Mouse (Mus musculus): ENCODE data around the gene Chpf2. TPM values are rescaled to one million over a fixed set of nuclear protein-coding genes. Genes with fewer than 3 reads are reported as not detected.
A peak's percentile ranks its signal among the peaks of the same experiment; 100 is the strongest.

Chpf2 gene
- polyA plus RNA-seq, 1 experiment from 2014 or later: 10.5 TPM

- Histone ChIP-seq H3K9ac (no peak within 1 kb of the TSS), H3K27me3 (peaks cover 48% of the 10 kb centered on the region)
- WGBS (ENCODE audit: insufficient replicate concordance): 5% methylated on average over 37 of the region's 37 CpGs
Observed at GRCm38 (mm10) chr5:24623986-24624821, 37.7 kb downstream of the Chpf2 start, which contains the start of gene Smarcd3. Gene Smarcd3 (minus strand): TSS chr5:24624411.

GRCm38 (mm10) chr5:24624822-24625120, 38.2 kb downstream of the Chpf2 start:
- no peaks in the 10 kb centered on the region for H3K36me3 ChIP-seq (replicated peaks)
- ATAC-seq (ENCODE audit: insufficient read depth): no peak
- no peaks in the 10 kb centered on the region for H3K4me1 ChIP-seq (replicated peaks)
- H3K9ac ChIP-seq: no peak overlapping the region
- no peak overlapping the region for H3K27ac ChIP-seq (replicated peaks)
- 27% methylated on average over 4 of the region's 4 CpGs for WGBS (ENCODE audit: insufficient replicate concordance)
- no peaks in the 10 kb centered on the region for H3K9me3 ChIP-seq (replicated peaks)
- H3K4me2 ChIP-seq: no peak overlapping the region
- peaks cover 48% of the 10 kb centered on the region for H3K27me3 ChIP-seq
- H3K4me3 ChIP-seq (replicated peaks): no peak overlapping the region

More at GRCm38 (mm10) chr5:24623986-24624821, 37.7 kb downstream of the Chpf2 start, which contains the start of gene Smarcd3:
- Histone ChIP-seq H3K4me1 (replicated peaks) (no peaks in the 10 kb centered on the region), H3K4me2 (peak within 1 kb of the TSS; percentile 59), H3K9me3 (replicated peaks) (no peaks in the 10 kb centered on the region), H3K27ac (replicated peaks) (no peak within 1 kb of the TSS), H3K36me3 (replicated peaks) (no peaks in the 10 kb centered on the region), H3K4me3 (replicated peaks) (peak within 1 kb of the TSS; percentile 29)
- ATAC-seq (ENCODE audit: insufficient read depth): no peak

GRCm38 (mm10) chr5:24629712-24630111, 43.2 kb downstream of the Chpf2 start:
- WGBS (ENCODE audit: insufficient replicate concordance): 30% methylated on average over 3 of the region's 3 CpGs
- H3K4me3 ChIP-seq (replicated peaks): no peak overlapping the region
- no peaks in the 10 kb centered on the region for H3K9me3 ChIP-seq (replicated peaks)

GRCm38 (mm10) chr5:24635093-24635492, 48.6 kb downstream of the Chpf2 start:
- H3K9ac ChIP-seq: no peak overlapping the region
- H3K4me3 ChIP-seq (replicated peaks): no peak overlapping the region
- no peak overlapping the region for H3K4me2 ChIP-seq
- no peaks in the 10 kb centered on the region for H3K36me3 ChIP-seq (replicated peaks)
- no peak overlapping the region for H3K27ac ChIP-seq (replicated peaks)
- H3K4me1 ChIP-seq (replicated peaks): no peaks in the 10 kb centered on the region
- no peaks in the 10 kb centered on the region for H3K9me3 ChIP-seq (replicated peaks)
- no peaks in the 10 kb centered on the region; the same call in 1 of the 2 replicates for H3K27me3 ChIP-seq
- 28% methylated on average over 1 of the region's 1 CpGs for WGBS (ENCODE audit: insufficient replicate concordance)
- ATAC-seq (ENCODE audit: insufficient read depth): no peak

More at GRCm38 (mm10) chr5:24629712-24630111, 43.2 kb downstream of the Chpf2 start:
- Histone ChIP-seq H3K36me3 (replicated peaks) (no peaks in the 10 kb centered on the region), H3K27ac (replicated peaks) (no peak overlapping the region), H3K4me2 (no peak overlapping the region), H3K27me3 (peaks cover 4% of the 10 kb centered on the region), H3K4me1 (replicated peaks) (no peaks in the 10 kb centered on the region), H3K9ac (no peak overlapping the region)
- no peak for ATAC-seq (ENCODE audit: insufficient read depth)

GRCm38 (mm10) chr5:24635526-24636141, 49.1 kb downstream of the Chpf2 start:
- H3K4me1 ChIP-seq (replicated peaks): no peaks in the 10 kb centered on the region
- no peak overlapping the region for H3K9ac ChIP-seq
- no peak overlapping the region for H3K4me3 ChIP-seq (replicated peaks)
- ATAC-seq (ENCODE audit: insufficient read depth): no peak
- no peak overlapping the region for H3K27ac ChIP-seq (replicated peaks)
- H3K4me2 ChIP-seq: no peak overlapping the region
- no peaks in the 10 kb centered on the region for H3K36me3 ChIP-seq (replicated peaks)
- no peaks in the 10 kb centered on the region; the same call in 1 of the 2 replicates for H3K27me3 ChIP-seq
- no peaks in the 10 kb centered on the region for H3K9me3 ChIP-seq (replicated peaks)
- 64% methylated on average over 6 of the region's 6 CpGs for WGBS (ENCODE audit: insufficient replicate concordance)

- ATAC-seq (ENCODE audit: insufficient read depth): no peak
- no peaks in the 10 kb centered on the region for H3K9me3 ChIP-seq (replicated peaks)
- H3K4me3 ChIP-seq (replicated peaks): no peak overlapping the region
- no peak overlapping the region for H3K4me2 ChIP-seq
- H3K4me1 ChIP-seq (replicated peaks): no peaks in the 10 kb centered on the region
- WGBS (ENCODE audit: insufficient replicate concordance): 64% methylated on average over 4 of the region's 4 CpGs
- no peaks in the 10 kb centered on the region for H3K36me3 ChIP-seq (replicated peaks)
- no peaks in the 10 kb centered on the region; the same call in 1 of the 2 replicates for H3K27me3 ChIP-seq
- H3K9ac ChIP-seq: no peak overlapping the region
- no peak overlapping the region for H3K27ac ChIP-seq (replicated peaks)
Observed at GRCm38 (mm10) chr5:24636987-24637386, 50.4 kb downstream of the Chpf2 start.

- ATAC-seq (ENCODE audit: insufficient read depth): no peak
- no peaks in the 10 kb centered on the region for H3K9me3 ChIP-seq (replicated peaks)
- no peaks in the 10 kb centered on the region for H3K36me3 ChIP-seq (replicated peaks)
- no peak overlapping the region for H3K27ac ChIP-seq (replicated peaks)
- no peak overlapping the region for H3K4me2 ChIP-seq
- no peaks in the 10 kb centered on the region for H3K4me1 ChIP-seq (replicated peaks)
- H3K27me3 ChIP-seq: no peaks in the 10 kb centered on the region; the same call in 1 of the 2 replicates
- 26% methylated on average over 6 of the region's 6 CpGs for WGBS (ENCODE audit: insufficient replicate concordance)
- H3K4me3 ChIP-seq (replicated peaks): no peak overlapping the region
- H3K9ac ChIP-seq: no peak overlapping the region
Observed at GRCm38 (mm10) chr5:24638131-24638530, 51.6 kb downstream of the Chpf2 start.

GRCm38 (mm10) chr5:24639081-24639480, 52.5 kb downstream of the Chpf2 start:
- no peaks in the 10 kb centered on the region for H3K9me3 ChIP-seq (replicated peaks)
- WGBS (ENCODE audit: insufficient replicate concordance): 61% methylated on average over 6 of the region's 6 CpGs
- no peaks in the 10 kb centered on the region for H3K4me1 ChIP-seq (replicated peaks)
- H3K27me3 ChIP-seq: no peaks in the 10 kb centered on the region
- H3K9ac ChIP-seq: no peak overlapping the region
- ATAC-seq (ENCODE audit: insufficient read depth): no peak
- no peak overlapping the region for H3K4me3 ChIP-seq (replicated peaks)
- no peak overlapping the region for H3K4me2 ChIP-seq
- H3K27ac ChIP-seq (replicated peaks): no peak overlapping the region
- H3K36me3 ChIP-seq (replicated peaks): no peaks in the 10 kb centered on the region

MicroRNAs encoded within 50 kb of the gene (microRNA counts, 519-probe panel; counts per million panel counts)
- microRNA mmu-miR-671-3p (1,664 counts per million, percentile 12 among the panel's probes with 10 or more counts), microRNA mmu-miR-671-5p (not detected)

Small RNA genes lying within 50 kb of the gene (microRNA-seq; reads per million reads assigned to microRNA genes)
- gene Mir671: 571 reads per million, percentile 71 among the genes with 10 or more reads in this experiment

Other genes starting within 250 kb of the Chpf2 start
- gene Kcnh2, start 235.1 kb upstream of the Chpf2 start, polyA plus RNA-seq (2015; fragmentation: Nextera tagmentation; extraction: Ambion mirVana): 0.35 and 0.68 TPM in 2 replicates
- gene Nos3, start 221.9 kb upstream of the Chpf2 start, polyA plus RNA-seq (2015; fragmentation: Nextera tagmentation; extraction: Ambion mirVana): 2.1 and 2.5 TPM in 2 replicates
- gene Atg9b, start 194.6 kb upstream of the Chpf2 start, polyA plus RNA-seq (2015; fragmentation: Nextera tagmentation; extraction: Ambion mirVana): 0.58 and 2.2 TPM in 2 replicates
- 25.6 and 30.8 TPM in 2 replicates for gene Abcb8, start 193.1 kb upstream of the Chpf2 start, polyA plus RNA-seq (2015; fragmentation: Nextera tagmentation; extraction: Ambion mirVana)
- gene Asic3, start 173.3 kb upstream of the Chpf2 start, polyA plus RNA-seq (2015; fragmentation: Nextera tagmentation; extraction: Ambion mirVana): not detected in 2 replicates
- gene Cdk5, start 163.2 kb upstream of the Chpf2 start, polyA plus RNA-seq (2015; fragmentation: Nextera tagmentation; extraction: Ambion mirVana): 7.7 and 8.8 TPM in 2 replicates
- gene Slc4a2, start 162.9 kb upstream of the Chpf2 start, polyA plus RNA-seq (2015; fragmentation: Nextera tagmentation; extraction: Ambion mirVana): 8.9 and 10.3 TPM in 2 replicates
- gene Fastk, start 141.5 kb upstream of the Chpf2 start, polyA plus RNA-seq (2015; fragmentation: Nextera tagmentation; extraction: Ambion mirVana): 49.3 and 55.5 TPM in 2 replicates
- gene Tmub1, start 138.9 kb upstream of the Chpf2 start, polyA plus RNA-seq (2015; fragmentation: Nextera tagmentation; extraction: Ambion mirVana): 5.1 and 5.5 TPM in 2 replicates
- gene Agap3, start 134.6 kb upstream of the Chpf2 start, polyA plus RNA-seq (2015; fragmentation: Nextera tagmentation; extraction: Ambion mirVana): 11.3 and 14.7 TPM in 2 replicates
- not detected in 2 replicates for gene Gbx1, start 59.5 kb upstream of the Chpf2 start, polyA plus RNA-seq (2015; fragmentation: Nextera tagmentation; extraction: Ambion mirVana)
- gene Asb10, start 45.8 kb upstream of the Chpf2 start, polyA plus RNA-seq (2015; fragmentation: Nextera tagmentation; extraction: Ambion mirVana): 0.07 and 0.12 TPM in 2 replicates
- gene 4931409K22Rik, start 29.9 kb upstream of the Chpf2 start, polyA plus RNA-seq (2015; fragmentation: Nextera tagmentation; extraction: Ambion mirVana): not detected in 2 replicates
- 43.2 and 44.4 TPM in 2 replicates for gene Abcf2, start 9.3 kb upstream of the Chpf2 start, polyA plus RNA-seq (2015; fragmentation: Nextera tagmentation; extraction: Ambion mirVana)
- 1.3 and 1.5 TPM in 2 replicates for gene Smarcd3, start 37.7 kb downstream of the Chpf2 start, polyA plus RNA-seq (2015; fragmentation: Nextera tagmentation; extraction: Ambion mirVana)
- 12.4 and 12.5 TPM in 2 replicates for gene Nub1, start 98.8 kb downstream of the Chpf2 start, polyA plus RNA-seq (2015; fragmentation: Nextera tagmentation; extraction: Ambion mirVana)
- gene Wdr86, start 144.0 kb downstream of the Chpf2 start, polyA plus RNA-seq (2015; fragmentation: Nextera tagmentation; extraction: Ambion mirVana): 1.1 and 1.5 TPM in 2 replicates
- not detected in 2 replicates for gene Crygn, start 171.3 kb downstream of the Chpf2 start, polyA plus RNA-seq (2015; fragmentation: Nextera tagmentation; extraction: Ambion mirVana)

All from liver, embryonic 15.5 days (tissue).